Mouse (Mus musculus): ENCODE data around the gene Erbb3.
"Not testable (repeated sequence)": the region's sequence is repeated elsewhere in the genome, so short reads cannot be mapped to it uniquely, and the experiment has no call there.

Erbb3 gene

GRCm38 (mm10) chr10:128589464-128590192 lies at the start of gene Erbb3:
TSS of gene Erbb3 (minus strand) at chr10:128589652.
- in situ Hi-C loops (cut with MboI; ENCODE audit: unreplicated experiment in 2 of 2), result no loop called here

DNA sequence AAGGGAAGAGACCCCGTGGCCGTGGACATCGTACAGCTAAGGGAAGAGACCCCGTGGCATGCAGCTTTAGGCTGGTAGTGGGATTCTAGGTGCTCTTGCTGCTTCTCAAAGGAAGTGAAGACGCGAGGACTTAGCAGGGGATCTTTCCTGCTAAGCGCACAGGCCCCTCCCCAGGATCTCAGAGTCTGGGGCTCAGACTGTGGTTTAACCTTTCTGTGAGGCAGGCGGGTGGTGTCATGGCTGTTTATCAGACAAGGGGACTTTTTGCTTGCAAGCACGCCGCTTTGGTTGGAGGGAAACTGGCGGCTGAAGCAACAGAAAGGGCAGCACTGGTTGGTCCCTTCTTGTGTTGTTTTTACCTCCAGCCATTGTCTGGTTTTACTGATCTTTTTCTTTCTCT lies 47.6 kb upstream of the Erbb3 start:
- in situ Hi-C loops (cut with MboI; ENCODE audit: unreplicated experiment in 2 of 2), result no loop called here

GRCm38 (mm10) chr10:128636561-128636960 lies 47.1 kb upstream of the Erbb3 start:
- in situ Hi-C loops (cut with MboI; ENCODE audit: unreplicated experiment in 2 of 2), result no loop called here

- in situ Hi-C loops (cut with MboI; ENCODE audit: unreplicated experiment in 2 of 2), result no loop called here
These were observed 46.2 kb upstream of the Erbb3 start for GRCm38 (mm10) chr10:128635697-128636096.

GRCm38 (mm10) chr10:128631571-128631970 lies 42.1 kb upstream of the Erbb3 start:
- in situ Hi-C loops (cut with MboI; ENCODE audit: unreplicated experiment in 2 of 2), result no loop called here

DNA sequence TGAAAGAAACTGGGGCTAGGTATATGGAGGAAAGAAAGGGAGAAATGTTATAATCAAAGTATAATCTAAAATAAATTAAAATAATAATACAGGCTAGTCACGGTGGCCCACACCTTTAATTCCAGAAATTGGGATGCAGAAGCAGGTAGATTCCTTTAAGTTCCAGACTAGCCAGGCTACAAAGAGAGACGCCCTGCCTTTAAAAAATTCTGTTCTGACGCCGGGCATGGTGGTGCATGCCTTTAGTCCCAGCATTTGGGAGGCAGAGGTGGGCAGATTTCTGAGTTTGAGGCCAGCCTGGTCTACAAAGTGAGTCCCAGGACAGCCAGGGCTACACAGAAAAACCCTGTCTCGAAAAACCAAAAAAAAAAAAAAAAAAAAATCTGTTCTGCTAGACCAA lies 40.9 kb upstream of the Erbb3 start:
- in situ Hi-C loops (cut with MboI; ENCODE audit: unreplicated experiment in 2 of 2), result not testable (repeated sequence)

DNA sequence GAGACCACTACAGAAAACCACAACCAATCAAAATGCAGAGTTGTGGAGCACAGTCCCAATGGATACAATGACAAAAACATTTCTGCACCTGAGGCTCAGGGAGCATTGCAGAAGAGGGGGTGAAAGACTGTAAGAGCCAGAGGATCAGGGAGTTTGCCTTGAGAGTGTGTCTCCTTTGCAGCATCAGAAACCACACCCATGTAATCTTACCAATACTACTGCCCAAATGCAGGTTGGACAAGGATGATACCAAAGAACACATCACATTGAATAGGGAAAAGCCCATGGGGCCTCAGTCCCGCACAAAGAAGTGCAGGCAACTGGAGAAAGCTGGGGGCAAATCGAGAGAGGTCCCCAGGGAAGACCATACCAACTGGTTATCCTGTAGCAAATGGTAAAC lies 40.3 kb upstream of the Erbb3 start:
- in situ Hi-C loops (cut with MboI; ENCODE audit: unreplicated experiment in 2 of 2), result loop anchor here (5.0 kb wide), 1 partner anchor 43 kb away; the partner anchor contains the start of gene Suox (in 2 of the 2)

DNA sequence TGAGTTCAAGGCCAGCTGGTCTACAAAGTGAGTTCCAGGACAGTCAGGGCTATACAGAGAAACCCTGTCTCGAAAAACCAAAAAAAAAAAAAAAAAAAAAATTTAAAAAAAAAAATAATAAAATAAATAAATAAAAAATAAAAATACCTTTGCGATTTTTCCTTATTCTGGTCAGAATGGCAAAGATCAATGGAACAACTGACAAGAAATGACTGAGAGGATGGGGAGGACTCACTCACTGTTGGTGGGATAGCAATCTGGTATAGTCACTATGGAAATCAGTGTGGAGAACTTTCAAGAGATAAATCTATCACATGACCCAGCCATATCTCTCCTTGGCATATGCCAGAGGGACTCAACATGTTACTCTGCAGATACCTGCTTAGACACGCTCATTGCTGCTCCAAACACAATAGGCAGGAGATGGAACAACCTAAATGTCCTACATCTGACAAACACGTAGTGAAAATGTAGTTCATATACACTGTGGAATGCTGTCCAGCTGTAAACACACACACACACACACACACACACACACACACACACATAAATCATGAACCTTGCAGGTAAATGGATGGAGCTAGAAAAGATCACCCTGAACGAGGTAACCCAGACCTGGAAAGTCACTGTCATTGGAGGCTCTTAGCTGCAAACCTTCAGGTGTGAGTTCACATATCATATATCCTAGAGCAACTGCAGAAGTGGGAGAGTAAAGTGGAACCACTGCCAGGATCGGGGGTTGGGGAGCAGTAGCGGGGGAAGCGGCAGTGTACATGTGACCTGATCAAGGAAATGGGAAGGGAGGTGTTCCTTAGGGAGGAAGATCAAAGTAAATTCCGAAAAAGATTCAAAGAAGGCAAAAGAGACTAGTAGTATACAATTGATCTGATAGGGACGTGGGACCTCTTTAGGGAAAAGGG lies 38.2 kb upstream of the Erbb3 start:
- in situ Hi-C loops (cut with MboI; ENCODE audit: unreplicated experiment in 2 of 2), result loop anchor here (5.0 kb wide), 1 partner anchor 45 kb away; the partner anchor contains the start of gene Suox (in 2 of the 2)

DNA sequence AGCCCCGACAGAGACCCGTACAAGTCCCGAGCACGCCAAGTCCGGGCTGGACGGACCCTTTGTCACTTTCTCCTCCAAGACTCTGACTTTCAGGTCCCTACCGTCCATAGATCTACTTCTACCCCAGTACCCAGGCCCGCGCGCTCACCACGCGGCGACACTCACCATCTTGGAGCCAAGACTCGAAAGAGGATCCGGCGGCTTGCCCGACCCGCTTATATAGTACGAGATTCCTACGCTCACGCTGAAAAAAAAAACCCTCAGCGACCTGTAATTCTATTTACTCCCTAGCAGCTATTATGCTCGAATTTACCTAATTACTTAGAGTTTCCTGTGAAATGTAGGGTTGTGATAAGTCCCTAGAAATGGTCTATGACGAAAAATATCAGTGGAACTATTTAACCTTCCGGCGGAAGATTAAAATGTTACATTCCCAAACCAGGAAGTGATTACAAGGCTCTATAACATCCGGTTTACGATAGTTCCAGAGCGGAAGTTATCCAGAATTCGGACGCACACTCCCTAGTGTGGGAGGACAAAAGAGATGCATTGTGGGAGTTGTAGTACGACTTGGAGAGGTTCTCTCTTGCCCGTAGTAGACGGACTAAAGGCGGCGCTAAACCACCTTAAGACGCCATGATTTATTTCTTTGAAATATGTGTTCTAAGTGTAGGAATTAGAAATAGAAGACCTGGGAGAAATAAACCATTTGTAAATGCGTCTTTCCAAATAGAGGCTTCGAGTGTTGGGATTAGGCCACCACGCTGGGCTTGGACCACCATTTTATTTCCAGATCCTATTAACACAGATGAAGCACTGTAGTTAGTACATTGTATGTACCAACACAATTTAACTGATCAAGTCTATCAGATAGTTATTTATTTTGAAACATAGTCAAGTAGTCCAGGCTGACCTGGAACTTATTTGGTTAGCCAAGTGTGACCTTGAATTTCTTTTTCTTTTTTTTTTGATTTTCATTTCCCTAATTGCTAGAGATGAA lies 37.2 kb upstream of the Erbb3 start, which contains the start of gene Rps26:
Gene Rps26 (minus strand): TSS at position 437 of the 1,000 bp plus-strand sequence.
- in situ Hi-C loops (cut with MboI; ENCODE audit: unreplicated experiment in 2 of 2), result loop anchor here (5.0 kb wide), 1 partner anchor 46 kb away; the partner anchor contains the start of gene Suox (in 2 of the 2)

GRCm38 (mm10) chr10:128625287-128625894 lies 35.9 kb upstream of the Erbb3 start:
- in situ Hi-C loops (cut with MboI; ENCODE audit: unreplicated experiment in 2 of 2), result loop anchor here (5.0 kb wide), 1 partner anchor 47 kb away; the partner anchor contains the start of gene Suox (in 2 of the 2)

DNA sequence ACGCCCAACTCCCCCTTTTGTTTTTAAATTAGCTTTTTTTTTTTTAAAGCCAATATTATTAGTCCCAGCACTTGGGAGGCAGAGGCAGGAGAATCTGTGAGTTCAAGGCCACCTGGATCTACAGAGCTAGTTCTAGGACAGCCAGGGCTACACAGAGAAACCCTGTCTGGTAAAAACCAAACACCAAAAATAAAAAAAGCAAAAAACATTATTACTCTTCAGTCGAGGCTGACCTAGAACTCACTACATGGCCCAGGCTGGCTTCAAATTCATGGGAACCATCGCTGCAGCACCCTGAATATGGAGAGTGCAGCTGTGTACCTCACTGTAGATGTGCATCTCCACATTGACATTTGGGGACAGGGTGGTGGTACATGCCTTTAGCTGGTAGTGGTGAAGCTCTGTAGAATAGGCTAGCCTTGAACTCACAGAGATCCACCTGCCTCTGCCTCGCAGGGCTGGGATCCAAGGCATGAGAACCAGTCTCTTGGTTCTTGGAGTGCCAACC lies 33.7 kb upstream of the Erbb3 start:
- in situ Hi-C loops (cut with MboI; ENCODE audit: unreplicated experiment in 2 of 2), result not testable (repeated sequence)

DNA sequence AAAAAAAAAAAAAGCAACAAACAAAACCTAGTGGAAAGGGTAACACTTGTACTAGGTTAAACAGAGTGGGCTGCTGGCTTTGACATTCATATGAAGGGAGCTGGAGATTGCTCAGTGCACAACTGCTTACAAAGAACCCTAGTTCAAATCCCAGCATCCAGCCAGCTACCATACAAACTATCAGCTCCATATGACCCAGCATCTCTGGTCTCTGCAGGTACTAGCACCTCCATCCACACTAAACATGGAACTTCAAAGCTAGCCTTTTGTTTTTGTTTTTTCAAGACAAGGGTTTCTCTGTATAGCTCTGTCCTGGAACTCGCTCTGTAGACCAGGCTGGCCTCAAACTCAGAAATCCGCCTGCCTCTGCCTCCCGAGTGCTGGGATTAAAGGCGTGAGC lies 33.2 kb upstream of the Erbb3 start:
- in situ Hi-C loops (cut with MboI; ENCODE audit: unreplicated experiment in 2 of 2), result no loop called here

GRCm38 (mm10) chr10:128621986-128622520 lies 32.6 kb upstream of the Erbb3 start:
- in situ Hi-C loops (cut with MboI; ENCODE audit: unreplicated experiment in 2 of 2), result no loop called here

DNA sequence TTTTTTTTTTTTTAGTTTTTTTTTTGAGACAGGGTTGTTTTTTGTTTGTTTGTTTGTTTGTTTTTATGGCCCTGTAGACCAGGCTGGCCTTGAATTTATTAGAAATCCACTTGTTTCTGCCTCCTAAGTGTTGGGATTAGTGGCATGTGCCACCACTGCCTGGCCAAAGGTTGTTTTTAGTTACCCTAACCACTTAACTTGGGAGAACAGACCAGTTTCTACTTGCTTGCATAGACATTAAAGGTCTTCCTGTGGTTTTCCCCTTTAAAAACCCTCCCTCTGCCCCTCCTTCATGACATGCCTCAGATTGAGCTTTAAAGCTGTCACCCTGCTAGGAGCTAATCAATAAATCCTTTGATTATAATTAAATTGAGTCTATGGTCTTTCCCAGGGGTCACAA lies 30.8 kb upstream of the Erbb3 start:
- in situ Hi-C loops (cut with MboI; ENCODE audit: unreplicated experiment in 2 of 2), result no loop called here

DNA sequence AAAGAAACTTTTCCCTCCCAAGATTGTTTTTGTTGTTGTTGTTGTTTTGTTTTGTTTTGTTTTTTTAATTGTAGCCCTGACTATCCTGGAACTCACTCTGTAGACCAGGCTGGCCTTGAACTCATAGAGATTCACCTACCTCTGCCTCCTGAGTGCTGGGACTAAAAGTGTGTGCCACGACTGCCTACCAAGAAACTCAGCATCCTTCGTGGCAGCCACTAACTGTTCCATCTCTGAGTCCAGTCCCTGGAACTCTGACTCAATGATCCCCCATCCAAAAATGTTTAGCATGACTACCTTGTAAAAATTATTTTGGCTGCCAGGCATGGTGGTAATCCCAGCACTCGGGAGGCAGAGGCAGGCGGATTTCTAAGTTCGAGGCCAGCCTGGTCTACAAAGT lies 29.7 kb upstream of the Erbb3 start:
- in situ Hi-C loops (cut with MboI; ENCODE audit: unreplicated experiment in 2 of 2), result loop anchor here (10.0 kb wide), 1 partner anchor 276 kb away; the partner anchor contains the start of gene Gdf11 (in 2 of the 2)

DNA sequence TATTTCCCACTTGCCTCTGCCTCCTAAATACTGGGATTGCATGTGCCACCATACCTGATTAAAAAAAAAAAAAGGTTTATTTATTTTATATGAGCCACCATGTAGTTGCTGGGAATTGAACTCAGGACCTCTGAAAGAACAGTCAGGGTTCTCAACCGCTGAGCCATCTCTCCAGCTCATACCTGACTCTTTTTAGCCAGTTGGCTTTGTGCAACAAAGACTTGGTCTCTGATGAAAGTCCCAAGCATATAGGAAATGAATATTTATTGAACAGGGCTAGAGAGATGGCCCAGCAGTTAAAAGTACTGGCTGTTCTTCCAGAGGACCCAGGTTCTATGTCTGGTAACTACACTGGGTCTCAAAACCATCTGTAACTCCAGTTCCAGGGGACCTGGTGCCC lies 29.1 kb upstream of the Erbb3 start:
- in situ Hi-C loops (cut with MboI; ENCODE audit: unreplicated experiment in 2 of 2), result loop anchor here (10.0 kb wide), 1 partner anchor 276 kb away; the partner anchor contains the start of gene Gdf11 (in 2 of the 2)

- in situ Hi-C loops (cut with MboI; ENCODE audit: unreplicated experiment in 2 of 2), result loop anchor here (10.0 kb wide), 1 partner anchor 279 kb away; the partner anchor contains the start of gene Gdf11 (in 2 of the 2)
These were observed 26.5 kb upstream of the Erbb3 start for GRCm38 (mm10) chr10:128615798-128616448.

DNA sequence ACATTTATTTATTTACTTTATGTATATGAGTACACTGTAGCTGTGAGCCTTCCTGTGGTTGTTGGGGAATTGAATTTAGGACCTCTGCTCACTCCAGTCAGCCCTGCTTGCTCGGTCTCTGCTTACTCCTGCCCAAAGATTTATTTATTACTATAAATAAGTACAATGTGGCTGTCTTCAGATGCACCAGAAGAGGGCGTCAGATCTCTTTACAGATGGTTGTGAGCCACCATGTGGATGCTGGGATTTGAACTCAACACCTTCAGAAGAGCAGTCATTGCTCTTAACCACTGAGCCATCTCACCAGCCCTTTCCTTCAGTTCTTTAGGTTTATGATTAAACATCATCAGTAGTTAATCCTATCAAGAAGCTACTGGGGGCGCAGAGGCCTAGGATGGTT lies 25.5 kb upstream of the Erbb3 start:
- in situ Hi-C loops (cut with MboI; ENCODE audit: unreplicated experiment in 2 of 2), result loop anchor here (10.0 kb wide), 1 partner anchor 280 kb away; the partner anchor contains the start of gene Gdf11 (in 2 of the 2)

Data from v-Abl transformed pro-B cells (cell line).